Mouse (Mus musculus) Muller cell, postnatal 12 days (primary cell): ENCODE results near the gene Syne1.

ENCODE experiments used
- DNase-seq: peaks from one replicate; pipeline ENCODE4 v3.0.0-alpha.2; 2015; ENCODE audit errors: inconsistent ontology term

The Syne1 gene

GRCm38 (mm10) chr10:5203837-5204236 is 347.4 kb downstream of the Syne1 start:
- peak; percentile 75 for DNase-seq

- no peak for DNase-seq
Observed at GRCm38 (mm10) chr10:5197356-5197755, 353.9 kb downstream of the Syne1 start.

- no peak for DNase-seq
Observed at GRCm38 (mm10) chr10:5196267-5196666, 355.0 kb downstream of the Syne1 start.

GRCm38 (mm10) chr10:5195288-5195687 is 356.0 kb downstream of the Syne1 start:
- DNase-seq, result no peak

- peak; percentile 84 for DNase-seq
Observed at GRCm38 (mm10) chr10:5194671-5195234, 356.5 kb downstream of the Syne1 start.

GRCm38 (mm10) chr10:5194081-5194670 is 357.1 kb downstream of the Syne1 start:
- no peak for DNase-seq

GRCm38 (mm10) chr10:5192861-5193490 is 358.3 kb downstream of the Syne1 start:
- no peak for DNase-seq

GRCm38 (mm10) chr10:5190756-5191155 is 360.5 kb downstream of the Syne1 start:
- DNase-seq, result no peak

- DNase-seq, result no peak
Observed at GRCm38 (mm10) chr10:5188890-5189289, 362.4 kb downstream of the Syne1 start.

- no peak for DNase-seq
Observed at GRCm38 (mm10) chr10:5185156-5186083, 365.9 kb downstream of the Syne1 start.

GRCm38 (mm10) chr10:5181771-5182176 is 369.5 kb downstream of the Syne1 start:
- no peak for DNase-seq

- no peak for DNase-seq
Observed at GRCm38 (mm10) chr10:5179891-5180290, 371.4 kb downstream of the Syne1 start.

GRCm38 (mm10) chr10:5177446-5178015 is 373.8 kb downstream of the Syne1 start:
- no peak for DNase-seq

GRCm38 (mm10) chr10:5176371-5176770 is 374.9 kb downstream of the Syne1 start:
- no peak for DNase-seq

GRCm38 (mm10) chr10:5170425-5170824 is 380.9 kb downstream of the Syne1 start:
- no peak for DNase-seq

GRCm38 (mm10) chr10:5167481-5167880 is 383.8 kb downstream of the Syne1 start:
- no peak for DNase-seq

GRCm38 (mm10) chr10:5165439-5165838 is 385.8 kb downstream of the Syne1 start:
- no peak for DNase-seq

- DNase-seq, result no peak
Observed at GRCm38 (mm10) chr10:5163770-5164169, 387.5 kb downstream of the Syne1 start.

GRCm38 (mm10) chr10:5163286-5163685 is 388.0 kb downstream of the Syne1 start:
- no peak for DNase-seq

GRCm38 (mm10) chr10:5161394-5161872 is 389.8 kb downstream of the Syne1 start:
- peak; percentile 72 for DNase-seq

- no peak for DNase-seq
Observed at GRCm38 (mm10) chr10:5159679-5160078, 391.6 kb downstream of the Syne1 start.

- no peak for DNase-seq
Observed at GRCm38 (mm10) chr10:5153047-5153446, 398.2 kb downstream of the Syne1 start.
